Mouse (Mus musculus) heart, adult 9 months (tissue): Measurements from ENCODE around the gene Rnaseh2a.

Experiments
- DNase-seq, 2 experiments: peaks; one replicate each; pipeline ENCODE4 v3.0.0; 2022; ENCODE audit warnings: low spot score in 2 of 2

Rnaseh2a gene

DNA sequence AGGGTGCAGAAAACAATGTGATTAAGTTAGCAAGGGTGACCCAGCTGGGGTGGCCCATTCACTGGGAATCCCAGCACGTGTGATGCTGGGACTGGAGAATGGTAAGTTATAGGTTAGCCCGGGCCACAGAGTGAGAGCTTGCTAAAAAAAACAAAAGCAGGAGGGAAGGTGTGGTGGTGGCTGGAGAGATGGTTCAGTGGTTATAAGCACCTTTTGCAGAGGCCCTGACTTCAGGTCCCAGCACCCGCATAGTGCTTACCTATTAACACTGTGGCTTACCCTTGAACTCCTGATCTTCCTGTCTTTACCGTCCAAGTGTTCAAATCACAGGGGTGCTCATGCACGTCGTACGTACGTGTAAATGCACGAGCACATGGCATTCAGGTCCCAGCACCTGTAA lies 62.5 kb downstream of the Rnaseh2a start:
- DNase-seq: no peak
